Mouse (Mus musculus) embryonic fibroblast, embryonic 13.5 days (primary cell): ENCODE results near the gene Gnat1.

Experiments used
- CTCF ChIP-seq: IDR thresholded peaks from 2 replicates; pipeline ENCODE4 v1.5.1; 2011; ENCODE audit warnings: mild to moderate bottlenecking, control low read depth, low read length, moderate library complexity, borderline replicate concordance; ENCODE audit not compliant: insufficient read depth
- POLR2A ChIP-seq: IDR thresholded peaks from 2 replicates; pipeline ENCODE4 v1.6.1; 2011; ENCODE audit warnings: low read depth, mild to moderate bottlenecking, control low read depth, low read length, moderate library complexity

DNA sequence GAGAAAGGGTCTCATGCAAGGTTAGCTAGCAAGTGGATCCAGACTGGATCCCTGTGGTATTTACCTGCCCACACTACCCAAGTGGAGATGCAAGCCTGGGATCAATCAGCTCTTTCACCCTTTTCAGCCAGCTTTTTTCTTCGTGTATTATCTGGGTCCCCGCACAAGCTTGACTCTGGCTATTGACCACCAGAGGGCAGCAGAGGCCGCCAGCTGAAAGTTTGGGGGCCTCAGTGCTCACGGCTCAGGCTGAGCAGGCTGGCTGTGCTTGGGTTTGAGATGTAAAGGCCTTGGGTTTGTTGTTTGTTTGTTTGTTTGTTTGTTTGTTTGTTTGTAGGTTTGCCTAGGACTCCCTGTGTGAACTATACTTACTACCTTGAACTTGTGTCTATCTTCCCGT is 33.9 kb downstream of the Gnat1 start:
- TF ChIP-seq CTCF = peak; percentile 80
- TF ChIP-seq POLR2A = no peak
